Mouse (Mus musculus): ENCODE measurements around the gene Six5. TPM values are rescaled to one million over a fixed set of nuclear protein-coding genes. Genes with fewer than 3 reads are reported as not detected.

Six5 gene
- total RNA-seq, 1 experiment = 3.0 TPM

GRCm38 (mm10) chr7:19100290-19100689, 5.9 kb downstream of the Six5 start:
- TF ChIP-seq MAFK (IDR thresholded peaks at IDR 0.05; ENCODE audit: insufficient read depth, low read depth, low read length) (no peak), HCFC1 (IDR thresholded peaks at IDR 0.05; ENCODE audit: borderline replicate concordance, insufficient read depth, low read length) (no peak), ZNF384 (IDR thresholded peaks at IDR 0.05; ENCODE audit: low read depth, low read length) (no peak), CHD2 (IDR thresholded peaks at IDR 0.05; ENCODE audit: low read depth, low read length) (no peak), ZC3H11A (IDR thresholded peaks at IDR 0.05; ENCODE audit: borderline replicate concordance, low read depth, low read length) (no peak)
- Histone ChIP-seq H3K27ac (ENCODE audit: insufficient read depth, low read depth, low read length, poor library complexity, severe bottlenecking) (no peak overlapping the region), H3K9me3 (ENCODE audit: control insufficient read depth, insufficient read depth, low read depth, low read length) (no peaks in the 10 kb centered on the region), H3K36me3 (ENCODE audit: control insufficient read depth, insufficient read depth, low read length, poor library complexity, severe bottlenecking) (no peaks in the 10 kb centered on the region), H3K4me3 (ENCODE audit: insufficient read depth in 1 of 2, low read depth in 1 of 2, low read length in 2 of 2, poor library complexity in 1 of 2, severe bottlenecking in 1 of 2) (no peak overlapping the region), H3K9ac (ENCODE audit: insufficient read depth, low read depth, low read length, poor library complexity, severe bottlenecking) (no peak overlapping the region), H3K4me1 (ENCODE audit: control insufficient read depth in 2 of 2, insufficient read depth in 2 of 2, low read length in 2 of 2, poor library complexity in 1 of 2) (peaks cover 2 to 9% of the 10 kb centered on the region in 2 experiments; a peak in 2 of 4 replicates)
- in situ Hi-C loops (cut with MboI; ENCODE audit: low sequenced_read_pairs in 2 of 2, unreplicated experiment in 2 of 2) = no loop called here
- DNase-seq (ENCODE audit: low read depth, low spot score) = no peak

- no peak overlapping the region for H3K9ac ChIP-seq (ENCODE audit: insufficient read depth, low read depth, low read length, poor library complexity, severe bottlenecking)
- no peak overlapping the region for H3K4me3 ChIP-seq (ENCODE audit: insufficient read depth in 1 of 2, low read depth in 1 of 2, low read length in 2 of 2, poor library complexity in 1 of 2, severe bottlenecking in 1 of 2)
- no peaks in the 10 kb centered on the region for H3K36me3 ChIP-seq (ENCODE audit: control insufficient read depth, insufficient read depth, low read length, poor library complexity, severe bottlenecking)
- H3K9me3 ChIP-seq (ENCODE audit: control insufficient read depth, insufficient read depth, low read depth, low read length) = no peaks in the 10 kb centered on the region
- no peak overlapping the region for H3K27ac ChIP-seq (ENCODE audit: insufficient read depth, low read depth, low read length, poor library complexity, severe bottlenecking)
- in situ Hi-C loops (cut with MboI; ENCODE audit: low sequenced_read_pairs in 2 of 2, unreplicated experiment in 2 of 2) = no loop called here
- TF ChIP-seq HCFC1 (IDR thresholded peaks at IDR 0.05; ENCODE audit: borderline replicate concordance, insufficient read depth, low read length) (no peak), MAFK (IDR thresholded peaks at IDR 0.05; ENCODE audit: insufficient read depth, low read depth, low read length) (no peak), ZNF384 (IDR thresholded peaks at IDR 0.05; ENCODE audit: low read depth, low read length) (no peak), ZC3H11A (IDR thresholded peaks at IDR 0.05; ENCODE audit: borderline replicate concordance, low read depth, low read length) (no peak), CHD2 (IDR thresholded peaks at IDR 0.05; ENCODE audit: low read depth, low read length) (no peak)
- no peaks in the 10 kb centered on the region for H3K4me1 ChIP-seq (ENCODE audit: control insufficient read depth in 2 of 2, insufficient read depth in 2 of 2, low read length in 2 of 2, poor library complexity in 1 of 2)
- DNase-seq (ENCODE audit: low read depth, low spot score) = no peak
Measured at GRCm38 (mm10) chr7:19103741-19104140, 9.3 kb downstream of the Six5 start.

GRCm38 (mm10) chr7:19104486-19104885, 10.1 kb downstream of the Six5 start:
- in situ Hi-C loops (cut with MboI; ENCODE audit: low sequenced_read_pairs in 2 of 2, unreplicated experiment in 2 of 2) = no loop called here
- Histone ChIP-seq H3K4me1 (ENCODE audit: control insufficient read depth in 2 of 2, insufficient read depth in 2 of 2, low read length in 2 of 2, poor library complexity in 1 of 2) (no peaks in the 10 kb centered on the region), H3K9ac (ENCODE audit: insufficient read depth, low read depth, low read length, poor library complexity, severe bottlenecking) (no peak overlapping the region)

GRCm38 (mm10) chr7:19107436-19107835, 13.0 kb downstream of the Six5 start:
- TF ChIP-seq ZNF384 (IDR thresholded peaks at IDR 0.05; ENCODE audit: low read depth, low read length) (no peak), ZC3H11A (IDR thresholded peaks at IDR 0.05; ENCODE audit: borderline replicate concordance, low read depth, low read length) (no peak), CHD2 (IDR thresholded peaks at IDR 0.05; ENCODE audit: low read depth, low read length) (no peak)
- Histone ChIP-seq H3K9me3 (ENCODE audit: control insufficient read depth, insufficient read depth, low read depth, low read length) (no peaks in the 10 kb centered on the region), H3K9ac (ENCODE audit: insufficient read depth, low read depth, low read length, poor library complexity, severe bottlenecking) (no peak overlapping the region), H3K27ac (ENCODE audit: insufficient read depth, low read depth, low read length, poor library complexity, severe bottlenecking) (no peak overlapping the region), H3K4me3 (ENCODE audit: insufficient read depth in 1 of 2, low read depth in 1 of 2, low read length in 2 of 2, poor library complexity in 1 of 2, severe bottlenecking in 1 of 2) (no peak overlapping the region), H3K4me1 (ENCODE audit: control insufficient read depth in 2 of 2, insufficient read depth in 2 of 2, low read length in 2 of 2, poor library complexity in 1 of 2) (no peaks in the 10 kb centered on the region), H3K36me3 (ENCODE audit: control insufficient read depth, insufficient read depth, low read length, poor library complexity, severe bottlenecking) (no peaks in the 10 kb centered on the region)
- DNase-seq (ENCODE audit: low read depth, low spot score) = no peak
- in situ Hi-C loops (cut with MboI; ENCODE audit: low sequenced_read_pairs in 2 of 2, unreplicated experiment in 2 of 2) = no loop called here

More at GRCm38 (mm10) chr7:19104486-19104885, 10.1 kb downstream of the Six5 start:
- no peaks in the 10 kb centered on the region for H3K36me3 ChIP-seq (ENCODE audit: control insufficient read depth, insufficient read depth, low read length, poor library complexity, severe bottlenecking)
- no peak for DNase-seq (ENCODE audit: low read depth, low spot score)
- TF ChIP-seq CHD2 (IDR thresholded peaks at IDR 0.05; ENCODE audit: low read depth, low read length) (no peak), MAFK (IDR thresholded peaks at IDR 0.05; ENCODE audit: insufficient read depth, low read depth, low read length) (no peak), HCFC1 (IDR thresholded peaks at IDR 0.05; ENCODE audit: borderline replicate concordance, insufficient read depth, low read length) (no peak), ZNF384 (IDR thresholded peaks at IDR 0.05; ENCODE audit: low read depth, low read length) (no peak), ZC3H11A (IDR thresholded peaks at IDR 0.05; ENCODE audit: borderline replicate concordance, low read depth, low read length) (no peak)
- no peak overlapping the region for H3K4me3 ChIP-seq (ENCODE audit: insufficient read depth in 1 of 2, low read depth in 1 of 2, low read length in 2 of 2, poor library complexity in 1 of 2, severe bottlenecking in 1 of 2)
- no peaks in the 10 kb centered on the region for H3K9me3 ChIP-seq (ENCODE audit: control insufficient read depth, insufficient read depth, low read depth, low read length)
- no peak overlapping the region for H3K27ac ChIP-seq (ENCODE audit: insufficient read depth, low read depth, low read length, poor library complexity, severe bottlenecking)

- H3K9me3 ChIP-seq (ENCODE audit: control insufficient read depth, insufficient read depth, low read depth, low read length) = no peaks in the 10 kb centered on the region
- H3K9ac ChIP-seq (ENCODE audit: insufficient read depth, low read depth, low read length, poor library complexity, severe bottlenecking) = no peak overlapping the region
- H3K27ac ChIP-seq (ENCODE audit: insufficient read depth, low read depth, low read length, poor library complexity, severe bottlenecking) = no peak overlapping the region
- no peaks in the 10 kb centered on the region for H3K4me1 ChIP-seq (ENCODE audit: control insufficient read depth in 2 of 2, insufficient read depth in 2 of 2, low read length in 2 of 2, poor library complexity in 1 of 2)
- in situ Hi-C loops (cut with MboI; ENCODE audit: low sequenced_read_pairs in 2 of 2, unreplicated experiment in 2 of 2) = no loop called here
- H3K36me3 ChIP-seq (ENCODE audit: control insufficient read depth, insufficient read depth, low read length, poor library complexity, severe bottlenecking) = no peaks in the 10 kb centered on the region
- no peak for DNase-seq (ENCODE audit: low read depth, low spot score)
- TF ChIP-seq ZNF384 (IDR thresholded peaks at IDR 0.05; ENCODE audit: low read depth, low read length) (no peak), CHD2 (IDR thresholded peaks at IDR 0.05; ENCODE audit: low read depth, low read length) (no peak), ZC3H11A (IDR thresholded peaks at IDR 0.05; ENCODE audit: borderline replicate concordance, low read depth, low read length) (no peak), MAFK (IDR thresholded peaks at IDR 0.05; ENCODE audit: insufficient read depth, low read depth, low read length) (no peak), HCFC1 (IDR thresholded peaks at IDR 0.05; ENCODE audit: borderline replicate concordance, insufficient read depth, low read length) (no peak)
- H3K4me3 ChIP-seq (ENCODE audit: insufficient read depth in 1 of 2, low read depth in 1 of 2, low read length in 2 of 2, poor library complexity in 1 of 2, severe bottlenecking in 1 of 2) = no peak overlapping the region
Measured at GRCm38 (mm10) chr7:19109565-19109964, 15.2 kb downstream of the Six5 start.

Measured in ES-E14 (cell line).